Mouse (Mus musculus): ENCODE measurements around the gene Slc19a1. TPM values are rescaled to one million over a fixed set of nuclear protein-coding genes. Genes with fewer than 3 reads are reported as not detected.

The Slc19a1 gene
- total RNA-seq, 2 experiments from 2014 or later: 24.3 to 25.5 TPM

DNA sequence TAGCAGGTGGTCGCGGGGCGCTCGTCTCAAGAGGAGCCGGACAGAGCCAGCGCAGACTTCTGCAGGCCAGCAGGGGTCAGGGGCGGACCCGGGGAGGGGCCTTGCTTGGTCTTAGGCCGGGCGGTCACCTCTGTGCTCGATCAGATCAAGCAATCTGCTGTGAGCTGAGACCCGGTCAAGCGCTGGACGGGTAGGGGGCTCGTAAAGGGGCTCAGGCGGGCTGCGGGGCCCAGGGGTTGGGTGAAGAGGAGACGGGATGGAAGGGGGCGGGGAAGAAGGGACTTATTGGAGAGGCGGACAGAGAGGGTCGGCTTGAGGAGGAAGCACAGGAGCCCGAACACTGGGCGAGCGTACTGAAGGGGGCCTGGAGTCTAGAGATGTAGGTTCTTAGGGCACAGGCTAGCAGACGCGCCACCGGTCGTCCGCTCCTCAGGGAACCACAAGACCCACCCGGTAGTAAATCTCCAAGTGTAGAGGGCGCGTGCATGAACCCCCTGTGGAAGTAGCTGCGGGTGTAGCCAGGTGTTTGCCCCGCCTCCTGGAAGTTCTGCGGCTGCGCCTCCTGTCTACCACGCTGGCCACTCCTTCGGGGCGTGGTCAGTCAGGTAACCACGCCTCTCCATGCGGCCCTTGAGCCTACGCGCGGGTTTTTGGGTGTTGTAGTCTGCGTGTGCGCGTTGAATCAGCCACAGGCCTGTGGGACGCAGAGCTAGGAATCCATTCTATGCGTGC lies 716 bp downstream of the Slc19a1 start:
- DNase-seq (ENCODE audit: low spot score in 2 of 2): peak; percentile 90 to 96

DNA sequence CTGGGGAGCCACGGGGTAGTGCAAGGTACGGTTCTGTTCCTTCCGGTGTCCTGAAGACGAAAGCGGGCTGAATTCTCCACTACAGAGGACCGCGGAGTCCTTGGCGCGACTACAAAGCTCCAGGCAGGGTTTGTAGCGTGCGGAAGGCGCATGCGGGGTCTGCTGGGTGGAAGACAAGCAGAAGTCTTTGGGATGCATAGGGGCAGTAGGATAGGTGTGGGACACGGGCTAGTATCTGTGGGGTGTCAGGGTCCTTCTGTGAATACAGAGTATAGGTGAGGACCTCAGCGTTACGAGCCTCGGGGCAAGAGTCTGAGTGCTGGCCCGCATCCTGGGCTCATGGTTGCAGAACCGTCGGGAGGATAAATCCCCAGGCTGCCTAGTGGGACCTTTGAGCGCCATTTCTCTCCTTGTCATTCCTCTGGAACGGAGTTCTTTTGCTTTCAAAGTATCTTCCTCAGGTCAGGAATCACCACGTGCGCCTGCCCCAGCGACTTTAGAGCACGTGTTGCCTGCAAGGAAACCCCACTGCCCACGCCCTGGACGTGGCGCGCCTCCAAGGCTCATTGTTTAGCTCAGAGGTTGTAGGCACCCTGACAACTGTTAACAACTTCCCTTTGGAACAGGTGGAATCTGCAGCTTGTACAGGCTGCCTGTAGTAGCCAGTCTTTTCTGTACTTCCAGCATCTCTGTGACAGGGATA lies 1.4 kb downstream of the Slc19a1 start:
- peak in 1 of 2 experiments; percentile 66 for DNase-seq (ENCODE audit: low spot score in 2 of 2)

GRCm38 (mm10) chr10:77035487-77035886 lies 3.4 kb downstream of the Slc19a1 start:
- peak in 1 of 2 experiments; percentile 15 for DNase-seq (ENCODE audit: low spot score in 2 of 2)

DNA sequence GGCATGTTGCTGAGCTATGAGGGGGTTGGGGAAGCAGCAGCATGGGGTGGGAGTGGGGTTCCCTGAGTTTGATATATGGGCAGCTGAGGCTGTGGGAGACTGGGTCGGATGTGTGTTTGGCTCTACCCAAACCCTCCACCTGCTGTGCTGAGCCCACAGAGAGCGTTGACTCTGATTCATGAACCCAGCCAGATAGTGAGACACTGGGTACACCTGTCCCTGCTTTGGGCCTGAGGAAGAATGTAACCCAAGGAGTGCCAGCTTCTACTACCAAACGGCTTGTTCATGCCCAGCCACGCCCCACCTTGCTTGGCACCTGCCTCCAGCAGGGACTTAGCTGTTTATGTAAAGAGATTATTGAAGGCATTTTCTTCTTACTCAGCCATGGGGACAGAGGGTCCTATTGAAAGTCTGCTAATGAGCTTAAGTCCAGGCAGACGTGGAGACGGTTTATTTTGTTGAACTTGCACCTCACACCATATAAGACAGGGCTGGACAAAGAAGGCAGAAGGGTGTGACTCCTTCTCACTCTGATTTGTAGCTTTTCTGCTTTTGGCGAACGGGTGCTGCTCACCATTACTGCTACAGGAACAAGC lies 6.6 kb downstream of the Slc19a1 start:
- no peak for DNase-seq (ENCODE audit: low spot score in 2 of 2)

- DNase-seq (ENCODE audit: low spot score in 2 of 2): no peak
Observed at GRCm38 (mm10) chr10:77048196-77048595, 16.2 kb downstream of the Slc19a1 start.

DNA sequence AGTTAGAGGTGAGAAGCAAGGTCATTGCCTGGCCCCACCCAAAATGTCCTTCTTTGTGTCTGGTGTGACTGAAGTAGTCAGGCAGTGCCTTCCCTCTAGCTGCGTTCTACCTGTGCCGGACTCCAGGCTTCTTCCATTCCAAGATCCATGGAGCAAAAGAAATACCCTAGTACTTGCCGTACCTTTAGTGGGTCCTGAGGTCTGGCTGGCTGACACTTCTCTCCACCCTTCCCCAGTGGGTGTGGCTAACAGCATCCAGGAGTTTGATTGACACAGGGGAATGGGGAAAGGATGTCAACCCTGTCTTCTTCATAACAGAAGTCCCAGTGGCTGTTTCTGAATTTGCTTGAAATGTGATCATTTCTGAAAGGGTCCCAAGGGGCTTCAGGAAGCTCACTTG lies 16.6 kb downstream of the Slc19a1 start:
- DNase-seq (ENCODE audit: low spot score in 2 of 2): no peak

- no peak for DNase-seq (ENCODE audit: low spot score in 2 of 2)
Observed at GRCm38 (mm10) chr10:77056768-77057167, 24.7 kb downstream of the Slc19a1 start.

GRCm38 (mm10) chr10:77061426-77061825 lies 29.4 kb downstream of the Slc19a1 start:
- no peak for DNase-seq (ENCODE audit: low spot score in 2 of 2)

DNA sequence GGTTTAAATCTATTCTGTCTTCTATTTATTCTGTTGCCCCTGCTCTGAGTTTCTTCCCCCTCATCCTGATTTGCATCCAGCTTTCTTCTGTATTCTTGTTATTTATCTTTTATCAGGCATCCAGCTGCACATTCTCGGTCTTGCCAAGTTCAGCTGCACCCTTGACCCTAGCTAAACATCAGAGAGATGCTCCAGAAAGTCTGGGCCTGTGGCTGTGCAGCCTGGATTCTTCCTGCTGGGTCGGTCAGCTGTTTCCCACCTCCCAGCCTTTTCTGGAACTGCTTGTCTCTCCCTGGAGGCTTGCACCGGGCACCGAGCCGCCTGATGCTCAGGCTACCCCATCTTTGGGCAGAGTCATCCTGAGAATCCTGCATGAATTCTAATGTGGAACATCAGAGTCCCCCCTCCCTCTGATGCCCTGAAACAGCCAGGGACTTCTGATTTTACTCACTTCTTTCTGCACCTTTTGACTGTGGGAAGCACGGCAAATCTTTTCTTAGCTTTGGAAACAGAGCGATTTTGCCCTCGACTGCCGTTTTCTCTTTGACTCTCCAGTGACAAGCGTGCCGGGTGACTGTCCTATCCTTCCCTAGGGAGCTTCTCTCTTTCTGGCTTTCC lies 30.5 kb downstream of the Slc19a1 start:
- peak in 1 of 2 experiments; percentile 10 for DNase-seq (ENCODE audit: low spot score in 2 of 2)

- DNase-seq (ENCODE audit: low spot score in 2 of 2): no peak
Observed at GRCm38 (mm10) chr10:77064239-77064638, 32.2 kb downstream of the Slc19a1 start.

DNA sequence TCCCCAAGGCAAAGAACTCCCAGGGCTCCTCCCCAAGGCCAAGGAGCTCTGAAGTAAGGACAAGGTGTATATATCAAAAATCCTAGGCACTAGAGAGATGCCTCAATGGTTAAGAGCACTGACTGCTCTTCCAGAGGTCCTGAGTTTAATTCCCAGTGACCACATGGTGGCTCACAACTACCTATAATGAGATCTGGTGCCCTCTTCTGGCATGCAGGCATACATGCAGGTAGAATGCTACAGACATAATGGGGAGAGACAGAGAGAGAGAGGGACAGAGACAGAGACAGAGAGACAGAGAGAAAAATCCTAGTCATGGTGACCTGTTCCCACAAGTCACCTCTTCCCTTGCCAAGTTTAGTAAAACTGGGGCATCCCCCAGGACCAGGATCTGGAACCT lies 32.6 kb downstream of the Slc19a1 start:
- DNase-seq (ENCODE audit: low spot score in 2 of 2): no peak

DNA sequence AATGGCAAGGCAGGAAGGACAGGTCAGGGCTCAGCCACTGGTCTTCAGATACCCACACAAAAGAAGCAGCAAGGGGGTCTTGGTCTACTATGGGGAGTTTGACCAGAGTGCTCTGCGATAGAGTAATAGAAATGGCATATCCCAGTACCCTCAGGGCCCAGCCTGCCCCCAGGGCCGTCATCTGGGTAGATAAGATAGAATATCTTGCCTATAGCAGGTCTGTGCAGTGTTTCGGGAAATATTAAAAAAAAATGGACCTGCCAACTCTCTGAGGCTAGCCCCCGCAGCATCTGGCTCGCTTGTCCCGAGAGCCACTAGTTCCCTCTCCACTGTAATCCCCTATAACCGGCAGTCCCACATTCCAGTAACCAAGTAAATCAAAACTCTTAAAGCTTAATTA lies 36.4 kb downstream of the Slc19a1 start:
- DNase-seq (ENCODE audit: low spot score in 2 of 2): no peak

DNA sequence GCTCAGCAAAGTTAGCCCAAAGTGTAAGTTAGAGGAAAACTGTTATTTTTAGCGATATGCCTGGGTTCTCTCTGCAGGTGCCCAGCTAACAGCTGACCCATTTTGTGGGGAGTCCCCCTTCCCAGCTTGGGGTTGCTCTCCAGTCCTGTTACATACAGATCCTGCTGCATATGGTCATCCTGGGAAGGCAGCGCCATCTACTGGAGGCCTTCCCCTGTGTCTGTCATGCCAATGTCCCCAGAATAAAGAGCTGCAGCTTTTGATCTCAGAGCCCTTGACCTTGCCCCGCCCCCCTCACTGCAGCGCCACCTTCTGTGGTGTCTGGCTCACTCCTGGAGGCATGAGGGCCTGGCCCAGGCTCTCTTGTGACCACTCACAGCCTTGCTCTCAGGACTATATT lies 38.0 kb downstream of the Slc19a1 start:
- peak; percentile 28 to 40 for DNase-seq (ENCODE audit: low spot score in 2 of 2)

DNA sequence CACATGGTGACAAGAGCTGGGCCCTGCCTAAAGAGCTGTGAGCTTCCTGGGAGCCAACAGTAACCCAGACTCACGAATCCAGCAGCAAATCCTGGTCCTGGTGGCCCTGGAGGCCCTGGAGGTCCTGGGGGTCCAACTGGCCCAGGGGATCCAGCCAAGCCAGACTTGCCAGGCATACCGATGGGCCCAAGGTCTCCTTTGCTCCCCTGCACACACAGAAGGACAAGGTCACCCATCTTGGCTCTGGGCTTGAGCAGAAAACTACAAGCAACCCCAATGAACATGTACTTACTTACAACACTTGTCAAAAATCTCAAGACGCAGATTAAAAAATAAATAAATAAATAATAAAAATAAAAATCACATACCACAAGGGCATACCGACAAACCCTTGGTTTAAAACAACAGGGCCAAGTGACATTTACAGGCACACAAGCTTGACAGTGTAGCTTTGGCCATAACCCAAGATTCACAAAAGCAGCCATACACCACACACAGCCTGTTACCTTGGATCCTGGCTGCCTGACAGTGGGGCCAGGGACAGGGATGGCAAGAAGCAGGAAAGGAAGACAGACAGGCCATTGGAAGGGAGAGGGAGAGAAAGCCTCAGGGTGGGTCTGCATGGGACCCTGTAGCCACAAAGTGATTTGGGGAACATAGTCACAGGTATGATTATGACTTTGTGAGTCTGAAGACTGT lies 42.4 kb downstream of the Slc19a1 start:
- no peak for DNase-seq (ENCODE audit: low spot score in 2 of 2)

- DNase-seq (ENCODE audit: low spot score in 2 of 2): no peak
Observed at GRCm38 (mm10) chr10:77078456-77078855, 46.4 kb downstream of the Slc19a1 start.

GRCm38 (mm10) chr10:77078961-77079360 lies 46.9 kb downstream of the Slc19a1 start:
- DNase-seq (ENCODE audit: low spot score in 2 of 2): no peak

- DNase-seq (ENCODE audit: low spot score in 2 of 2): peak; percentile 69 to 83
Observed at GRCm38 (mm10) chr10:77082453-77082852, 50.4 kb downstream of the Slc19a1 start.

- no peak for DNase-seq (ENCODE audit: low spot score in 2 of 2)
Observed at GRCm38 (mm10) chr10:77082921-77083320, 50.9 kb downstream of the Slc19a1 start.

DNA sequence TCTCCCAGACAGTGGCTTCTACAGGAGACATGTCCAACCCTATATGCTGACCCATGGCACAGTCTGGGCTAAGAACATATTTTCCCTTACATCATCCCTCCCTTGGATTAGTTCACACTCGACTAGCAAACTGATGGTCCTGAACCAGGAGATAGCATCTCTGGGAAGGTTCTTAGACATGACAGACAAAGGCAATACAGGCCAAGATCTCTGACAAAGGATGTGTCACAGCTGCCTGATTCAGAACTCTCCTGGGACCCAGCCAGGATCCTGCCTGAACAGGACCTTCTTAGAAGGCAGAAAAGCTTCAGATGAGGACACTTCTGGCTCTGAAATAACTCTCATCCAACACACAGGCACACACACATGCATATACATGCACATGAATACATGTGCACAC lies 52.5 kb downstream of the Slc19a1 start:
- DNase-seq (ENCODE audit: low spot score in 2 of 2): no peak

- DNase-seq (ENCODE audit: low spot score in 2 of 2): no peak
Observed at GRCm38 (mm10) chr10:77089336-77089735, 57.3 kb downstream of the Slc19a1 start.

DNA sequence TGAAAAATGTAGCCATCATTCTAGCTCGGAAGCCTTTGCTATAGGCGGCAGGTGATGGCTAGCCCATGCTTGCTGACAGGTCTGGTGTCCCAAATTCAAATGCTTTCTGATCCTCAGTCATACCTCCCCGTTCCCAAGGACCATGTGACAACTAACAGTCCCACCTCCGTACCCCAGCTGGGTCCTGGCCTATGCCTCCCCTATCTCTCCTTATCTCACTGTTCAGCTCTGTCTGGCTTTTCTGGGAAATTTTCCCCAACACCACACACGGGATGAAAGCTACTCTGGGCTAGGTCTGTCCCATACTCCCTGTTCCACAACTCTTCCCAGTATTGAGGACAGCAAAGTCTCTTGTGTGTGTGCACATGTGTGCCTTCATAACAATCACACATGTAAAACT lies 58.0 kb downstream of the Slc19a1 start:
- DNase-seq (ENCODE audit: low spot score in 2 of 2): no peak

Data from layer of hippocampus, postnatal 14 days (tissue).